Mouse (Mus musculus): ENCODE measurements around the gene Cmss1.

The Cmss1 gene

GRCm38 (mm10) chr16:57606444-57607227, at the start of gene Cmss1:
Gene Cmss1 (minus strand): TSS chr16:57606864.
- in situ Hi-C loops (cut with MboI; ENCODE audit: low pct_unique_long_range_greater_than_20kb in 1 of 2, low sequenced_read_pairs in 2 of 2, unreplicated experiment in 1 of 2), result loop anchor here in 1 of 2 experiments (10.0 kb wide), 1 partner anchor 362 kb away; no protein-coding TSS in a partner anchor

GRCm38 (mm10) chr16:57649888-57650287, 43.2 kb upstream of the Cmss1 start:
- in situ Hi-C loops (cut with MboI; ENCODE audit: low pct_unique_long_range_greater_than_20kb in 1 of 2, low sequenced_read_pairs in 2 of 2, unreplicated experiment in 1 of 2), result no loop called here

GRCm38 (mm10) chr16:57641346-57641885, 34.8 kb upstream of the Cmss1 start:
- in situ Hi-C loops (cut with MboI; ENCODE audit: low pct_unique_long_range_greater_than_20kb in 1 of 2, low sequenced_read_pairs in 2 of 2, unreplicated experiment in 1 of 2), result no loop called here

GRCm38 (mm10) chr16:57634766-57635165, 28.1 kb upstream of the Cmss1 start:
- in situ Hi-C loops (cut with MboI; ENCODE audit: low pct_unique_long_range_greater_than_20kb in 1 of 2, low sequenced_read_pairs in 2 of 2, unreplicated experiment in 1 of 2), result no loop called here

- in situ Hi-C loops (cut with MboI; ENCODE audit: low pct_unique_long_range_greater_than_20kb in 1 of 2, low sequenced_read_pairs in 2 of 2, unreplicated experiment in 1 of 2), result no loop called here
These were observed 27.5 kb upstream of the Cmss1 start for GRCm38 (mm10) chr16:57634191-57634590.

GRCm38 (mm10) chr16:57611768-57612167, 5.1 kb upstream of the Cmss1 start:
- in situ Hi-C loops (cut with MboI; ENCODE audit: low pct_unique_long_range_greater_than_20kb in 1 of 2, low sequenced_read_pairs in 2 of 2, unreplicated experiment in 1 of 2), result no loop called here

GRCm38 (mm10) chr16:57601031-57601430, 5.6 kb downstream of the Cmss1 start:
- in situ Hi-C loops (cut with MboI; ENCODE audit: low pct_unique_long_range_greater_than_20kb in 1 of 2, low sequenced_read_pairs in 2 of 2, unreplicated experiment in 1 of 2), result loop anchor here in 1 of 2 experiments (10.0 kb wide), 1 partner anchor 356 kb away; no protein-coding TSS in a partner anchor

GRCm38 (mm10) chr16:57597295-57597957, 9.2 kb downstream of the Cmss1 start:
- in situ Hi-C loops (cut with MboI; ENCODE audit: low pct_unique_long_range_greater_than_20kb in 1 of 2, low sequenced_read_pairs in 2 of 2, unreplicated experiment in 1 of 2), result loop anchor here in 1 of 2 experiments (10.0 kb wide), 1 partner anchor 353 kb away; no protein-coding TSS in a partner anchor

GRCm38 (mm10) chr16:57593422-57594157, 13.1 kb downstream of the Cmss1 start:
- in situ Hi-C loops (cut with MboI; ENCODE audit: low pct_unique_long_range_greater_than_20kb in 1 of 2, low sequenced_read_pairs in 2 of 2, unreplicated experiment in 1 of 2), result loop anchor here in 1 of 2 experiments (10.0 kb wide), 1 partner anchor 349 kb away; no protein-coding TSS in a partner anchor

GRCm38 (mm10) chr16:57585201-57585600, 21.5 kb downstream of the Cmss1 start:
- in situ Hi-C loops (cut with MboI; ENCODE audit: low pct_unique_long_range_greater_than_20kb in 1 of 2, low sequenced_read_pairs in 2 of 2, unreplicated experiment in 1 of 2), result no loop called here

- in situ Hi-C loops (cut with MboI; ENCODE audit: low pct_unique_long_range_greater_than_20kb in 1 of 2, low sequenced_read_pairs in 2 of 2, unreplicated experiment in 1 of 2), result no loop called here
These were observed 24.7 kb downstream of the Cmss1 start for GRCm38 (mm10) chr16:57582008-57582407.

- in situ Hi-C loops (cut with MboI; ENCODE audit: low pct_unique_long_range_greater_than_20kb in 1 of 2, low sequenced_read_pairs in 2 of 2, unreplicated experiment in 1 of 2), result no loop called here
These were observed 26.6 kb downstream of the Cmss1 start for GRCm38 (mm10) chr16:57580041-57580440.

- in situ Hi-C loops (cut with MboI; ENCODE audit: low pct_unique_long_range_greater_than_20kb in 1 of 2, low sequenced_read_pairs in 2 of 2, unreplicated experiment in 1 of 2), result no loop called here
These were observed 29.1 kb downstream of the Cmss1 start for GRCm38 (mm10) chr16:57577519-57577918.

- in situ Hi-C loops (cut with MboI; ENCODE audit: low pct_unique_long_range_greater_than_20kb in 1 of 2, low sequenced_read_pairs in 2 of 2, unreplicated experiment in 1 of 2), result no loop called here
These were observed 30.8 kb downstream of the Cmss1 start for GRCm38 (mm10) chr16:57575764-57576388.

GRCm38 (mm10) chr16:57573831-57574230, 32.8 kb downstream of the Cmss1 start:
- in situ Hi-C loops (cut with MboI; ENCODE audit: low pct_unique_long_range_greater_than_20kb in 1 of 2, low sequenced_read_pairs in 2 of 2, unreplicated experiment in 1 of 2), result no loop called here

- in situ Hi-C loops (cut with MboI; ENCODE audit: low pct_unique_long_range_greater_than_20kb in 1 of 2, low sequenced_read_pairs in 2 of 2, unreplicated experiment in 1 of 2), result no loop called here
These were observed 35.8 kb downstream of the Cmss1 start for GRCm38 (mm10) chr16:57570789-57571311.

- in situ Hi-C loops (cut with MboI; ENCODE audit: low pct_unique_long_range_greater_than_20kb in 1 of 2, low sequenced_read_pairs in 2 of 2, unreplicated experiment in 1 of 2), result no loop called here
These were observed 37.8 kb downstream of the Cmss1 start for GRCm38 (mm10) chr16:57568648-57569404.

Measured in mouse embryonic stem cell (cell line).